Mouse (Mus musculus): ENCODE results near the gene Loxl4. TPM values are rescaled to one million over a fixed set of nuclear protein-coding genes. Genes with fewer than 3 reads are reported as not detected.
A peak's percentile ranks its signal among the peaks of the same experiment; 100 is the strongest.

Loxl4 gene
- polyA plus RNA-seq (2015; fragmentation: Nextera tagmentation; extraction: Ambion mirVana): 3.6 and 3.9 TPM in 2 replicates

GRCm38 (mm10) chr19:42612654-42613053 lies at the start of gene Loxl4:
Loxl4 (minus strand) TSS chr19:42612813.
- Histone ChIP-seq H3K9ac (no peak within 1 kb of the TSS), H3K4me3 (peak within 1 kb of the TSS; percentile 44), H3K4me2 (peak within 1 kb of the TSS; percentile 82), H3K4me1 (peaks cover 19% of the 10 kb centered on the region), H3K27me3 (peaks cover 13% of the 10 kb centered on the region), H3K9me3 (no peaks in the 10 kb centered on the region), H3K36me3 (no peaks in the 10 kb centered on the region), H3K27ac (no peak within 1 kb of the TSS)
- under 1% methylated on average over 37 of the region's 37 CpGs for WGBS
- peak; percentile 61; the same call in 1 of the 2 replicates for ATAC-seq (ENCODE audit: insufficient number of reproducible peaks, low FRiP score, low TSS enrichment, low read depth)

- Histone ChIP-seq H3K4me2 (no peak overlapping the region), H3K9me3 (no peaks in the 10 kb centered on the region), H3K4me1 (peaks cover 7% of the 10 kb centered on the region; the same call in 1 of the 2 replicates), H3K27me3 (0 out of 2 replicates have a peak, but pooled peaks cover 4% of the 10 kb centered on the region), H3K27ac (no peak overlapping the region), H3K36me3 (no peaks in the 10 kb centered on the region), H3K9ac (no peak overlapping the region), H3K4me3 (no peak overlapping the region)
- 75% methylated on average over 9 of the region's 9 CpGs for WGBS
- no peak for ATAC-seq (ENCODE audit: insufficient number of reproducible peaks, low FRiP score, low TSS enrichment, low read depth)
These were observed 49.0 kb upstream of the Loxl4 start for GRCm38 (mm10) chr19:42661430-42662164.

GRCm38 (mm10) chr19:42660244-42660565 lies 47.6 kb upstream of the Loxl4 start:
- Histone ChIP-seq H3K27me3 (0 out of 2 replicates have a peak, but pooled peaks cover 4% of the 10 kb centered on the region), H3K4me2 (no peak overlapping the region), H3K9ac (no peak overlapping the region), H3K9me3 (no peaks in the 10 kb centered on the region), H3K36me3 (no peaks in the 10 kb centered on the region), H3K4me1 (peaks cover 7% of the 10 kb centered on the region; the same call in 1 of the 2 replicates), H3K27ac (no peak overlapping the region), H3K4me3 (no peak overlapping the region)
- 92% methylated on average over 2 of the region's 2 CpGs for WGBS
- ATAC-seq (ENCODE audit: insufficient number of reproducible peaks, low FRiP score, low TSS enrichment, low read depth): no peak

- ATAC-seq (ENCODE audit: insufficient number of reproducible peaks, low FRiP score, low TSS enrichment, low read depth): no peak; the same call in 1 of the 2 replicates
- H3K4me2 ChIP-seq: no peak overlapping the region
- no peaks in the 10 kb centered on the region for H3K36me3 ChIP-seq
- WGBS: 53% methylated on average over 21 of the region's 21 CpGs
- no peak overlapping the region for H3K27ac ChIP-seq
- no peak overlapping the region for H3K4me3 ChIP-seq
- peaks cover 7% of the 10 kb centered on the region; the same call in 1 of the 2 replicates for H3K4me1 ChIP-seq
- no peaks in the 10 kb centered on the region for H3K9me3 ChIP-seq
- no peak overlapping the region for H3K9ac ChIP-seq
- 0 out of 2 replicates have a peak, but pooled peaks cover 4% of the 10 kb centered on the region for H3K27me3 ChIP-seq
These were observed 47.0 kb upstream of the Loxl4 start for GRCm38 (mm10) chr19:42659354-42660243.

GRCm38 (mm10) chr19:42658435-42659135 lies 46.0 kb upstream of the Loxl4 start:
- WGBS: 73% methylated on average over 6 of the region's 6 CpGs
- Histone ChIP-seq H3K9ac (no peak overlapping the region), H3K36me3 (no peaks in the 10 kb centered on the region), H3K4me2 (no peak overlapping the region), H3K27me3 (peaks cover 13% of the 10 kb centered on the region; the same call in 1 of the 2 replicates), H3K4me1 (peaks cover 5% of the 10 kb centered on the region; the same call in 1 of the 2 replicates), H3K27ac (no peak overlapping the region), H3K9me3 (no peaks in the 10 kb centered on the region), H3K4me3 (no peak overlapping the region)
- ATAC-seq (ENCODE audit: insufficient number of reproducible peaks, low FRiP score, low TSS enrichment, low read depth): no peak

GRCm38 (mm10) chr19:42657769-42658168 lies 45.2 kb upstream of the Loxl4 start:
- WGBS: 44% methylated on average over 4 of the region's 4 CpGs
- Histone ChIP-seq H3K4me2 (no peak overlapping the region), H3K9me3 (no peaks in the 10 kb centered on the region), H3K4me1 (0 out of 2 replicates have a peak, but pooled peaks cover 2% of the 10 kb centered on the region), H3K27ac (no peak overlapping the region), H3K36me3 (no peaks in the 10 kb centered on the region), H3K27me3 (peaks cover 14% of the 10 kb centered on the region; the same call in 1 of the 2 replicates), H3K4me3 (no peak overlapping the region), H3K9ac (no peak overlapping the region)
- ATAC-seq (ENCODE audit: insufficient number of reproducible peaks, low FRiP score, low TSS enrichment, low read depth): no peak

GRCm38 (mm10) chr19:42657306-42657705 lies 44.7 kb upstream of the Loxl4 start:
- Histone ChIP-seq H3K9me3 (no peaks in the 10 kb centered on the region), H3K27ac (no peak overlapping the region), H3K4me1 (0 out of 2 replicates have a peak, but pooled peaks cover 2% of the 10 kb centered on the region), H3K27me3 (peaks cover 18% of the 10 kb centered on the region; the same call in 1 of the 2 replicates), H3K36me3 (no peaks in the 10 kb centered on the region), H3K4me2 (no peak overlapping the region), H3K9ac (no peak overlapping the region), H3K4me3 (no peak overlapping the region)
- no peak for ATAC-seq (ENCODE audit: insufficient number of reproducible peaks, low FRiP score, low TSS enrichment, low read depth)
- WGBS: 73% methylated on average over 2 of the region's 2 CpGs

GRCm38 (mm10) chr19:42655006-42655405 lies 42.4 kb upstream of the Loxl4 start:
- Histone ChIP-seq H3K27ac (no peak overlapping the region), H3K27me3 (peaks cover 18% of the 10 kb centered on the region; the same call in 1 of the 2 replicates), H3K4me2 (no peak overlapping the region), H3K4me1 (0 out of 2 replicates have a peak, but pooled peaks cover 2% of the 10 kb centered on the region), H3K9ac (no peak overlapping the region), H3K36me3 (no peaks in the 10 kb centered on the region), H3K4me3 (no peak overlapping the region), H3K9me3 (no peaks in the 10 kb centered on the region)
- no peak for ATAC-seq (ENCODE audit: insufficient number of reproducible peaks, low FRiP score, low TSS enrichment, low read depth)
- 24% methylated on average over 1 of the region's 1 CpGs for WGBS

GRCm38 (mm10) chr19:42653091-42653490 lies 40.5 kb upstream of the Loxl4 start:
- no peaks in the 10 kb centered on the region for H3K36me3 ChIP-seq
- no peak overlapping the region for H3K4me2 ChIP-seq
- no peaks in the 10 kb centered on the region for H3K4me1 ChIP-seq
- ATAC-seq (ENCODE audit: insufficient number of reproducible peaks, low FRiP score, low TSS enrichment, low read depth): no peak
- H3K27me3 ChIP-seq: peaks cover 18% of the 10 kb centered on the region; the same call in 1 of the 2 replicates
- no peak overlapping the region for H3K9ac ChIP-seq
- no peaks in the 10 kb centered on the region for H3K9me3 ChIP-seq
- WGBS: 14% methylated on average over 6 of the region's 6 CpGs
- no peak overlapping the region for H3K4me3 ChIP-seq
- no peak overlapping the region for H3K27ac ChIP-seq

- ATAC-seq (ENCODE audit: insufficient number of reproducible peaks, low FRiP score, low TSS enrichment, low read depth): no peak
- Histone ChIP-seq H3K27ac (no peak overlapping the region), H3K4me2 (no peak overlapping the region), H3K27me3 (peaks cover 18% of the 10 kb centered on the region; the same call in 1 of the 2 replicates), H3K9ac (no peak overlapping the region), H3K36me3 (no peaks in the 10 kb centered on the region), H3K9me3 (no peaks in the 10 kb centered on the region), H3K4me3 (no peak overlapping the region), H3K4me1 (no peaks in the 10 kb centered on the region)
- 64% methylated on average over 7 of the region's 7 CpGs for WGBS
These were observed 39.8 kb upstream of the Loxl4 start for GRCm38 (mm10) chr19:42652425-42652824.

- H3K27me3 ChIP-seq: no peaks in the 10 kb centered on the region
- H3K36me3 ChIP-seq: no peaks in the 10 kb centered on the region
- H3K9me3 ChIP-seq: no peaks in the 10 kb centered on the region
- no peak overlapping the region for H3K27ac ChIP-seq
- no peak overlapping the region for H3K4me2 ChIP-seq
- ATAC-seq (ENCODE audit: insufficient number of reproducible peaks, low FRiP score, low TSS enrichment, low read depth): no peak
- WGBS: 73% methylated on average over 9 of the region's 9 CpGs
- peaks cover 10% of the 10 kb centered on the region; the same call in 1 of the 2 replicates for H3K4me1 ChIP-seq
- no peak overlapping the region for H3K9ac ChIP-seq
- H3K4me3 ChIP-seq: no peak overlapping the region
These were observed 27.6 kb upstream of the Loxl4 start for GRCm38 (mm10) chr19:42640211-42640610.
